Mouse (Mus musculus): Measurements from ENCODE around the gene Arhgap32. TPM values are rescaled to one million over a fixed set of nuclear protein-coding genes. Genes with fewer than 3 reads are reported as not detected.
A peak's percentile ranks its signal among the peaks of the same experiment; 100 is the strongest.

The Arhgap32 gene
- total RNA-seq, 4 experiments from 2014 or later: 5.7 to 9.6 (median 8.3) TPM

- DNase-seq (ENCODE audit: low spot score in 2 of 2): no peak
Observed at GRCm38 (mm10) chr9:32250486-32250885, 134.6 kb downstream of the Arhgap32 start.

GRCm38 (mm10) chr9:32253721-32254120 lies 137.8 kb downstream of the Arhgap32 start:
- DNase-seq (ENCODE audit: low spot score in 2 of 2): no peak

GRCm38 (mm10) chr9:32257365-32257764 lies 141.4 kb downstream of the Arhgap32 start:
- no peak for DNase-seq (ENCODE audit: low spot score in 2 of 2)

- DNase-seq (ENCODE audit: low spot score in 2 of 2): no peak
Observed at GRCm38 (mm10) chr9:32257882-32258281, 141.9 kb downstream of the Arhgap32 start.

- DNase-seq (ENCODE audit: low spot score in 2 of 2): peak; percentile 17 to 23
Observed at GRCm38 (mm10) chr9:32271896-32272444, 156.0 kb downstream of the Arhgap32 start.

GRCm38 (mm10) chr9:32278052-32278451 lies 162.1 kb downstream of the Arhgap32 start:
- DNase-seq (ENCODE audit: low spot score in 2 of 2): no peak

- no peak for DNase-seq (ENCODE audit: low spot score in 2 of 2)
Observed at GRCm38 (mm10) chr9:32279789-32280188, 163.9 kb downstream of the Arhgap32 start.

GRCm38 (mm10) chr9:32280456-32280855 lies 164.5 kb downstream of the Arhgap32 start:
- DNase-seq (ENCODE audit: low spot score in 2 of 2): no peak

GRCm38 (mm10) chr9:32283591-32283990 lies 167.7 kb downstream of the Arhgap32 start:
- no peak for DNase-seq (ENCODE audit: low spot score in 2 of 2)

- DNase-seq (ENCODE audit: low spot score in 2 of 2): no peak
Observed at GRCm38 (mm10) chr9:32291618-32292017, 175.7 kb downstream of the Arhgap32 start.

GRCm38 (mm10) chr9:32292686-32293085 lies 176.8 kb downstream of the Arhgap32 start:
- no peak for DNase-seq (ENCODE audit: low spot score in 2 of 2)

- DNase-seq (ENCODE audit: low spot score in 2 of 2): no peak
Observed at GRCm38 (mm10) chr9:32295061-32295800, 179.3 kb downstream of the Arhgap32 start.

GRCm38 (mm10) chr9:32302501-32303150 lies 186.7 kb downstream of the Arhgap32 start:
- DNase-seq (ENCODE audit: low spot score in 2 of 2): no peak

GRCm38 (mm10) chr9:32311786-32312185 lies 195.8 kb downstream of the Arhgap32 start:
- DNase-seq (ENCODE audit: low spot score in 2 of 2): no peak

- no peak for DNase-seq (ENCODE audit: low spot score in 2 of 2)
Observed at GRCm38 (mm10) chr9:32312208-32312607, 196.3 kb downstream of the Arhgap32 start.

GRCm38 (mm10) chr9:32314071-32314470 lies 198.1 kb downstream of the Arhgap32 start:
- no peak for DNase-seq (ENCODE audit: low spot score in 2 of 2)

- no peak for DNase-seq (ENCODE audit: low spot score in 2 of 2)
Observed at GRCm38 (mm10) chr9:32315999-32316398, 200.1 kb downstream of the Arhgap32 start.

Small RNA genes lying within 50 kb of the gene (microRNA-seq; reads per million reads assigned to microRNA genes)
- not detected for gene Gm44453

Other genes with a start within 250 kb of the Arhgap32 start
- 10 to 100 TPM in 2 of 4 experiments, 1 to 10 TPM in 2; 8.4 to 13.1 (median 10.5) TPM for gene Barx2, start 202.7 kb upstream of the Arhgap32 start, total RNA-seq (2022)
- not detected for gene Kcnj5, start 228.2 kb downstream of the Arhgap32 start, total RNA-seq (2022)

Data from gastrocnemius, adult 8-10 months (tissue).